Mouse (Mus musculus): ENCODE measurements around the gene Hoxc11. TPM values are rescaled to one million over a fixed set of nuclear protein-coding genes. Genes with fewer than 3 reads are reported as not detected.

The Hoxc11 gene
- polyA plus RNA-seq, 1 experiment from 2014 or later = 1.8 TPM

- WGBS = under 1% methylated on average over 31 of the region's 31 CpGs
- Histone ChIP-seq H3K27me3 (ENCODE audit: insufficient read depth, low read length) (peaks cover 92% of the 10 kb centered on the region), H3K9me3 (replicated peaks; ENCODE audit: low read length) (no peaks in the 10 kb centered on the region), H3K4me2 (ENCODE audit: low read length) (0 out of 2 replicates have a peak within 1 kb of the TSS, but pooled peaks have one; percentile 5), H3K36me3 (ENCODE audit: insufficient read depth, low read length) (no peaks in the 10 kb centered on the region), H3K9ac (ENCODE audit: low read depth, low read length) (no peak within 1 kb of the TSS), H3K4me3 (replicated peaks; ENCODE audit: low read depth, low read length) (no peak within 1 kb of the TSS), H3K27ac (no peak within 1 kb of the TSS), H3K4me1 (replicated peaks; ENCODE audit: insufficient read depth, low read length) (0 out of 2 replicates have a peak, but pooled peaks cover 5% of the 10 kb centered on the region)
- no peak for DNase-seq (ENCODE audit: low spot score)
- no peak for ATAC-seq (replicated peaks; ENCODE audit: low FRiP score, low read depth)
- no peak for TF ChIP-seq CTCF (IDR thresholded peaks at IDR 0.05; ENCODE audit: low read depth)
Observed at GRCm38 (mm10) chr15:102936279-102936972, 17.8 kb upstream of the Hoxc11 start, which contains the start of gene Hoxc12. Hoxc12 (plus strand) TSS chr15:102936757.

DNA sequence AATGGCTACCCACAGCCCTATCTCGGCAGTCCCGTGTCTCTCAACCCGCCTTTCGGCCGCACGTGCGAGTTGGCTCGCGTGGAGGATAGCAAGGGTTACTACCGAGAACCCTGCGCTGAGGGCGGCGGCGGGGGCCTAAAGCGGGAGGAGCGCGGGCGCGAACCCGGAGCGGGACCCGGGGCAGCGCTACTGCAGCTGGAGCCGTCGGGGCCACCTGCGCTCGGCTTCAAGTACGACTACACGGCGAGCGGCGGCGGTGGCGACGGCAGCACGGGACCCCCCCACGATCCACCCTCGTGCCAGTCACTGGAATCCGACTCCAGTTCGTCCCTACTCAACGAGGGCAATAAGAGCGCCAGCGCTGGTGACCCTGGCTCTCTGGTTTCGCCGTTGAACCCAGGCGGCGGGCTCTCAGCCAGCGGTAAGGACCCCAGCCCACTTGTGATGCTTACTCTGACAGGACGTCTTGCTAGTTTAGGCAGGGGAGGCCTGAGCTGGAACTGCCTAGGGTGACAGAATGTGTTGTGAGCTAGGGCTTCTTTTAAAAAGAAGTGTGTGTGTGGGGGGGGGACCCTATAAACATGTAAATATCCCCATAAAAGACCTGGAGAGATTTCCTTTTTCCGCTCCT lies 17.1 kb upstream of the Hoxc11 start:
- 0 out of 2 replicates have a peak, but pooled peaks cover 5% of the 10 kb centered on the region for H3K4me1 ChIP-seq (replicated peaks; ENCODE audit: insufficient read depth, low read length)
- no peak overlapping the region for H3K4me3 ChIP-seq (replicated peaks; ENCODE audit: low read depth, low read length)
- H3K4me2 ChIP-seq (ENCODE audit: low read length) = 0 out of 2 replicates have a peak overlapping the region, but pooled peaks have one; percentile 5
- H3K36me3 ChIP-seq (ENCODE audit: insufficient read depth, low read length) = no peaks in the 10 kb centered on the region
- H3K27ac ChIP-seq = no peak overlapping the region
- ATAC-seq (replicated peaks; ENCODE audit: low FRiP score, low read depth) (no peak), DNase-seq (ENCODE audit: low spot score) (no peak)
- no peak for TF ChIP-seq CTCF (IDR thresholded peaks at IDR 0.05; ENCODE audit: low read depth)
- 2% methylated on average over 50 of the region's 50 CpGs for WGBS
- H3K27me3 ChIP-seq (ENCODE audit: insufficient read depth, low read length) = peaks cover 92% of the 10 kb centered on the region
- no peak overlapping the region for H3K9ac ChIP-seq (ENCODE audit: low read depth, low read length)
- H3K9me3 ChIP-seq (replicated peaks; ENCODE audit: low read length) = no peaks in the 10 kb centered on the region

GRCm38 (mm10) chr15:102939256-102940155 lies 14.7 kb upstream of the Hoxc11 start:
- 5% methylated on average over 33 of the region's 34 CpGs for WGBS
- no peak for TF ChIP-seq CTCF (IDR thresholded peaks at IDR 0.05; ENCODE audit: low read depth)
- H3K27me3 ChIP-seq (ENCODE audit: insufficient read depth, low read length) = peaks cover 88% of the 10 kb centered on the region
- DNase-seq (ENCODE audit: low spot score) (no peak), ATAC-seq (replicated peaks; ENCODE audit: low FRiP score, low read depth) (0 out of 2 replicates have a peak, but pooled peaks have one; percentile 9)
- no peaks in the 10 kb centered on the region for H3K9me3 ChIP-seq (replicated peaks; ENCODE audit: low read length)
- no peak overlapping the region for H3K4me3 ChIP-seq (replicated peaks; ENCODE audit: low read depth, low read length)
- peak overlapping the region; percentile 30 for H3K4me2 ChIP-seq (ENCODE audit: low read length)
- no peak overlapping the region for H3K9ac ChIP-seq (ENCODE audit: low read depth, low read length)
- H3K27ac ChIP-seq = no peak overlapping the region
- H3K4me1 ChIP-seq (replicated peaks; ENCODE audit: insufficient read depth, low read length) = 0 out of 2 replicates have a peak, but pooled peaks cover 9% of the 10 kb centered on the region
- no peaks in the 10 kb centered on the region for H3K36me3 ChIP-seq (ENCODE audit: insufficient read depth, low read length)

GRCm38 (mm10) chr15:102942739-102943467 lies 11.3 kb upstream of the Hoxc11 start:
- 0 out of 2 replicates have a peak, but pooled peaks have one; percentile 16 for ATAC-seq (replicated peaks; ENCODE audit: low FRiP score, low read depth)
- no peaks in the 10 kb centered on the region for H3K9me3 ChIP-seq (replicated peaks; ENCODE audit: low read length)
- DNase-seq (ENCODE audit: low spot score) = peak; percentile 65
- peak overlapping the region; percentile 46; the same call in 1 of the 2 replicates for H3K9ac ChIP-seq (ENCODE audit: low read depth, low read length)
- H3K4me3 ChIP-seq (replicated peaks; ENCODE audit: low read depth, low read length) = peak overlapping the region; percentile 31
- peaks cover 89% of the 10 kb centered on the region for H3K27me3 ChIP-seq (ENCODE audit: insufficient read depth, low read length)
- no peak overlapping the region for H3K27ac ChIP-seq
- under 1% methylated on average over 52 of the region's 53 CpGs for WGBS
- peak overlapping the region; percentile 53 for H3K4me2 ChIP-seq (ENCODE audit: low read length)
- TF ChIP-seq CTCF (IDR thresholded peaks at IDR 0.05; ENCODE audit: low read depth) = peak; percentile 58
- 0 out of 2 replicates have a peak, but pooled peaks cover 9% of the 10 kb centered on the region for H3K4me1 ChIP-seq (replicated peaks; ENCODE audit: insufficient read depth, low read length)
- H3K36me3 ChIP-seq (ENCODE audit: insufficient read depth, low read length) = no peaks in the 10 kb centered on the region

- Histone ChIP-seq H3K4me2 (ENCODE audit: low read length) (peak overlapping the region; percentile 53), H3K9me3 (replicated peaks; ENCODE audit: low read length) (no peaks in the 10 kb centered on the region), H3K4me3 (replicated peaks; ENCODE audit: low read depth, low read length) (0 out of 2 replicates have a peak overlapping the region, but pooled peaks have one; percentile 31), H3K36me3 (ENCODE audit: insufficient read depth, low read length) (no peaks in the 10 kb centered on the region), H3K4me1 (replicated peaks; ENCODE audit: insufficient read depth, low read length) (0 out of 2 replicates have a peak, but pooled peaks cover 9% of the 10 kb centered on the region), H3K27me3 (ENCODE audit: insufficient read depth, low read length) (peaks cover 89% of the 10 kb centered on the region), H3K9ac (ENCODE audit: low read depth, low read length) (no peak overlapping the region), H3K27ac (no peak overlapping the region)
- DNase-seq (ENCODE audit: low spot score) (no peak), ATAC-seq (replicated peaks; ENCODE audit: low FRiP score, low read depth) (0 out of 2 replicates have a peak, but pooled peaks have one; percentile 26)
- TF ChIP-seq CTCF (IDR thresholded peaks at IDR 0.05; ENCODE audit: low read depth) = no peak
- WGBS = 19% methylated on average over 5 of the region's 5 CpGs
Observed at GRCm38 (mm10) chr15:102943468-102943813, 10.8 kb upstream of the Hoxc11 start.

Data from kidney, postnatal 0 days (tissue).